Mouse (Mus musculus): ENCODE measurements around the gene Olig1.
"Not testable (repeated sequence)": the region's sequence is repeated elsewhere in the genome, so short reads cannot be mapped to it uniquely, and the experiment has no call there.

The Olig1 gene

GRCm38 (mm10) chr16:91246292-91246691, 23.3 kb upstream of the Olig1 start:
- no peak for DNase-seq (ENCODE audit: low spot score)

- DNase-seq (ENCODE audit: low spot score), result not testable (repeated sequence)
Measured at GRCm38 (mm10) chr16:91255419-91256164, 14.0 kb upstream of the Olig1 start.

GRCm38 (mm10) chr16:91258956-91259355, 10.6 kb upstream of the Olig1 start:
- no peak for DNase-seq (ENCODE audit: low spot score)

GRCm38 (mm10) chr16:91260861-91261260, 8.7 kb upstream of the Olig1 start:
- no peak for DNase-seq (ENCODE audit: low spot score)

- no peak for DNase-seq (ENCODE audit: low spot score)
Measured at GRCm38 (mm10) chr16:91262467-91263220, 6.9 kb upstream of the Olig1 start.

GRCm38 (mm10) chr16:91265972-91266371, 3.6 kb upstream of the Olig1 start:
- no peak for DNase-seq (ENCODE audit: low spot score)

- no peak for DNase-seq (ENCODE audit: low spot score)
Measured at GRCm38 (mm10) chr16:91268724-91269452, 684 bp upstream of the Olig1 start.

- DNase-seq (ENCODE audit: low spot score), result no peak
Measured at GRCm38 (mm10) chr16:91270212-91270971, 820 bp downstream of the Olig1 start.

GRCm38 (mm10) chr16:91270982-91271549, 1.5 kb downstream of the Olig1 start:
- DNase-seq (ENCODE audit: low spot score), result no peak

GRCm38 (mm10) chr16:91271634-91272033, 2.1 kb downstream of the Olig1 start:
- DNase-seq (ENCODE audit: low spot score), result no peak

- DNase-seq (ENCODE audit: low spot score), result no peak
Measured at GRCm38 (mm10) chr16:91280516-91280915, 10.9 kb downstream of the Olig1 start.

GRCm38 (mm10) chr16:91292080-91292479, 22.5 kb downstream of the Olig1 start:
- DNase-seq (ENCODE audit: low spot score), result no peak

GRCm38 (mm10) chr16:91292719-91293333, 23.3 kb downstream of the Olig1 start:
- no peak for DNase-seq (ENCODE audit: low spot score)

- no peak for DNase-seq (ENCODE audit: low spot score)
Measured at GRCm38 (mm10) chr16:91297726-91298125, 28.2 kb downstream of the Olig1 start.

- no peak for DNase-seq (ENCODE audit: low spot score)
Measured at GRCm38 (mm10) chr16:91299412-91299811, 29.8 kb downstream of the Olig1 start.

- no peak for DNase-seq (ENCODE audit: low spot score)
Measured at GRCm38 (mm10) chr16:91300641-91301441, 31.3 kb downstream of the Olig1 start.

- DNase-seq (ENCODE audit: low spot score), result no peak
Measured at GRCm38 (mm10) chr16:91301454-91301853, 31.9 kb downstream of the Olig1 start.

GRCm38 (mm10) chr16:91303776-91304709, 34.5 kb downstream of the Olig1 start:
- no peak for DNase-seq (ENCODE audit: low spot score)

GRCm38 (mm10) chr16:91305512-91306111, 36.0 kb downstream of the Olig1 start:
- no peak for DNase-seq (ENCODE audit: low spot score)
